Mouse (Mus musculus) liver, postnatal 0 days (tissue): ENCODE data around the gene Sobp.

Experiments
- CTCF ChIP-seq: sonication (generic); IDR thresholded peaks from 2 replicates; pipeline ENCODE4 v1.5.1; 2016; ENCODE audit warnings: antibody characterized with exemption, low read depth
- EP300 ChIP-seq: IDR thresholded peaks from 2 replicates; pipeline ENCODE4 v1.6.1; 2016; ENCODE audit warnings: antibody characterized with exemption, low read depth, mild to moderate bottlenecking

- no peak for TF ChIP-seq EP300
- TF ChIP-seq CTCF: no peak
Measured at GRCm38 (mm10) chr10:43004174-43004734, 170.1 kb downstream of the Sobp start.
